Mouse (Mus musculus): ENCODE data around the gene Lyve1. TPM values are rescaled to one million over a fixed set of nuclear protein-coding genes. Genes with fewer than 3 reads are reported as not detected.

Gene Lyve1
- polyA plus RNA-seq, 1 experiment: not detected

GRCm38 (mm10) chr7:110834522-110834921 lies 28.5 kb downstream of the Lyve1 start:
- Histone ChIP-seq H3K4me3 (ENCODE audit: insufficient read depth, poor library complexity, severe bottlenecking) (no peak overlapping the region), H3K79me3 (ENCODE audit: low read depth) (no peaks in the 10 kb centered on the region), H3ac (ENCODE audit: control insufficient read depth, insufficient read length, low read depth) (no peak overlapping the region), H3K27me3 (ENCODE audit: control insufficient read depth, insufficient read depth, insufficient read length) (no peaks in the 10 kb centered on the region), H3K79me2 (ENCODE audit: control insufficient read depth, insufficient read depth) (no peaks in the 10 kb centered on the region), H3K36me3 (ENCODE audit: control insufficient read depth, insufficient read depth) (peaks cover 19% of the 10 kb centered on the region)
- no peak for TF ChIP-seq CEBPB (IDR thresholded peaks at IDR 0.05; ENCODE audit: low read depth)
- no peak for TF ChIP-seq USF1 (IDR thresholded peaks at IDR 0.05; ENCODE audit: low read depth)
- TF ChIP-seq MYOG (IDR thresholded peaks at IDR 0.05; ENCODE audit: control insufficient read depth, extremely low read depth, insufficient read length): no peak
- no peak for TF ChIP-seq CTCF (IDR thresholded peaks at IDR 0.05; ENCODE audit: control insufficient read depth, insufficient read depth, insufficient read length)
- TF ChIP-seq MYOD1 (IDR thresholded peaks at IDR 0.05; ENCODE audit: control insufficient read depth, insufficient read length, low read depth): no peak
- TF ChIP-seq FOSL1 (IDR thresholded peaks at IDR 0.05; ENCODE audit: insufficient read depth, low read length, poor library complexity, severe bottlenecking): no peak
- no peak for TF ChIP-seq MAX (IDR thresholded peaks at IDR 0.05)

DNA sequence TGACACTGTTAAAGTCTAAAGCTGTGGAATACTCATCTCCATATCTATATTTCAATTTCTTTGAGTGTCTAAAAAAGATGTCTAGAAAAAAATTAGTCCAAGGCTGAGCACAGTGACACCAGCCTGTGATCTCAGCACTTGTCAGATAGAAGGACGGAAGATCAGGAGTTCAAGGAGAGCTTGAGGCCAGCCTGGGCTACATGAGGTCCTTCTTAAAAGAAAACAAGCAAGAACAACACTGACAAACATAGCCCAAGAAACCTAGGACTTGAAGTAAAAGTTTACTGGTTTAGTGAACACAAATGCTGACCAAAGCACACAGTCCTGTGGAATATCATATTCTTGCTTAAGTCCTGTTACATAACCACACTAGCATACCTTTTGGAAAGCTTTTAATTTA lies 29.0 kb downstream of the Lyve1 start:
- Histone ChIP-seq H3ac (ENCODE audit: control insufficient read depth, insufficient read length, low read depth) (no peak overlapping the region), H3K27me3 (ENCODE audit: control insufficient read depth, insufficient read depth, insufficient read length) (no peaks in the 10 kb centered on the region)
- TF ChIP-seq USF1 (IDR thresholded peaks at IDR 0.05; ENCODE audit: low read depth): no peak
- no peak for TF ChIP-seq MYOG (IDR thresholded peaks at IDR 0.05; ENCODE audit: control insufficient read depth, extremely low read depth, insufficient read length)
- TF ChIP-seq MAX (IDR thresholded peaks at IDR 0.05): no peak
- no peak for TF ChIP-seq MYOD1 (IDR thresholded peaks at IDR 0.05; ENCODE audit: control insufficient read depth, insufficient read length, low read depth)
- no peak for TF ChIP-seq CTCF (IDR thresholded peaks at IDR 0.05; ENCODE audit: control insufficient read depth, insufficient read depth, insufficient read length)
- TF ChIP-seq FOSL1 (IDR thresholded peaks at IDR 0.05; ENCODE audit: insufficient read depth, low read length, poor library complexity, severe bottlenecking): no peak
- TF ChIP-seq CEBPB (IDR thresholded peaks at IDR 0.05; ENCODE audit: low read depth): no peak

DNA sequence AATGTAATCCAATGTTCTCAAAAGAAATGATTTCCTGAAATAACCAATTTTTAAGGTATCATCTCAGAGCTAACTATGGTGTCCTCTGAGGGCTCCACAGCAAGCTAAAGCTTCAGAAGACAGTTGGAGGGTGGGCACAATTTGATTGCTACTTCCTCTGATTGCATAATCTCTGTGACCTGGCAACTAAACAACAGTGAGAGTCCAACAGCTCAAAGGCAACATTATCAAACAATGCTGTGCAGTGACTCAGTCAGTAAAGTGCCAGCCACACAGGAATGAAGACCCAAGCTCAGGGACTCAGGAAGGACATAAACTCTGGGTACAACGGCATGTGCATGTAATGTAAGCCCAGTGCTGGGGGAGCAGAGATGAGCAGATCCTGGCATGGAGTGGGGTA lies 30.0 kb downstream of the Lyve1 start:
- TF ChIP-seq CTCF (IDR thresholded peaks at IDR 0.05; ENCODE audit: control insufficient read depth, insufficient read depth, insufficient read length) (no peak), CEBPB (IDR thresholded peaks at IDR 0.05; ENCODE audit: low read depth) (peak; percentile 11)
- no peaks in the 10 kb centered on the region for H3K27me3 ChIP-seq (ENCODE audit: control insufficient read depth, insufficient read depth, insufficient read length)
- no peaks in the 10 kb centered on the region for H3K79me2 ChIP-seq (ENCODE audit: control insufficient read depth, insufficient read depth)

More for the DNA sequence above, 29.0 kb downstream of the Lyve1 start:
- H3K79me3 ChIP-seq (ENCODE audit: low read depth): no peaks in the 10 kb centered on the region
- peaks cover 24% of the 10 kb centered on the region for H3K36me3 ChIP-seq (ENCODE audit: control insufficient read depth, insufficient read depth)
- no peaks in the 10 kb centered on the region for H3K79me2 ChIP-seq (ENCODE audit: control insufficient read depth, insufficient read depth)
- no peak overlapping the region for H3K4me3 ChIP-seq (ENCODE audit: insufficient read depth, poor library complexity, severe bottlenecking)

DNA sequence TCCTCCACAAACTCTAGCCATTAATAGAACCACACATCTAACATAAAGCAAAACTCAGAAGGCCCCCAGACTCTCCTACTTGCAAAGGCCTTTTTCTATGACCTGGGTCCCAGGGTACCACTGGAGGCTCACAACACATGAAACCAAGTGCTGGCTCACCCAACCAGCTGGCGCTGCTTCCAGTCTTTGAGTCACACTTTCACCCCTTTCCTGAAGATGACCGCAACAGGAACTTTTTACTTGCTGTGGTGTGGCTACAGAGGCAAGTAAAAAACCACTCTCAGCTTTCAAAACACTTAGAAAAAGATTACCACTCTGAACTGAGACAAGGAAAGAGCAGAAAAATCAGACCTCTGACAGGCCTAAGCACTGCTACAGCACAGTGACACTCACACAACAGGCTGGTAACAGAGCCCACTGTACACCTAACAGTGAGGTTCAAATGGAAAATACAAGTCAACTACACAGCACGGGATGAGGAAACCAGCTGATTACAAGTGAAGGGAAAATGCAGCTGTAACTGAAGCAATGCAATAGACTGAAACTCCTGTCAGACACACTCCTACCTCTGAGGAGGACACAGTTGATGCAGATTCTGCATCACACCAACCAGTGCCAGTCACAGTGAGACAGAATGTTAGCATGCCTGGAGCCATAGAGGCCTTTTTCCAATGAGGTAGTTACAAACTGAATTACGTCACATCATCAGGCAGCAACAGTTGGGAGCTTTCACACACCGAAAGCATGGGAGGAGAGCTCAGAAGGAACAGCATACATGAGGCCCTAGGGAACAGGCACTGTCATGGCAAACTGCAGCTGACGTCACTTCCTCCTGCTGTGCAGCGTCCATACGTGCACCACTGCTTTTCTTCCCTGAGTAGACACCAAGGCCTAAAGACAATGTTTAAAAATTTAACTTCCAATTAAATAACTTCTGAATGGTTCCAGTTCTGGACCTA lies 38.8 kb downstream of the Lyve1 start:
- TF ChIP-seq FOSL1 (IDR thresholded peaks at IDR 0.05; ENCODE audit: insufficient read depth, low read length, poor library complexity, severe bottlenecking) (peak; percentile 9), CTCF (IDR thresholded peaks at IDR 0.05; ENCODE audit: control insufficient read depth, insufficient read depth, insufficient read length) (no peak)
- Histone ChIP-seq H3K27me3 (ENCODE audit: control insufficient read depth, insufficient read depth, insufficient read length) (no peaks in the 10 kb centered on the region), H3ac (ENCODE audit: control insufficient read depth, insufficient read length, low read depth) (no peak overlapping the region), H3K4me3 (ENCODE audit: insufficient read depth, poor library complexity, severe bottlenecking) (no peak overlapping the region), H3K79me2 (ENCODE audit: control insufficient read depth, insufficient read depth) (no peaks in the 10 kb centered on the region), H3K36me3 (ENCODE audit: control insufficient read depth, insufficient read depth) (peaks cover 13% of the 10 kb centered on the region), H3K79me3 (ENCODE audit: low read depth) (no peaks in the 10 kb centered on the region)

More for the DNA sequence above, 30.0 kb downstream of the Lyve1 start:
- Histone ChIP-seq H3K36me3 (ENCODE audit: control insufficient read depth, insufficient read depth) (peaks cover 27% of the 10 kb centered on the region), H3ac (ENCODE audit: control insufficient read depth, insufficient read length, low read depth) (no peak overlapping the region), H3K4me3 (ENCODE audit: insufficient read depth, poor library complexity, severe bottlenecking) (no peak overlapping the region), H3K79me3 (ENCODE audit: low read depth) (no peaks in the 10 kb centered on the region)

GRCm38 (mm10) chr7:110823593-110823992 lies 39.4 kb downstream of the Lyve1 start:
- no peak for TF ChIP-seq CTCF (IDR thresholded peaks at IDR 0.05; ENCODE audit: control insufficient read depth, insufficient read depth, insufficient read length)
- TF ChIP-seq CEBPB (IDR thresholded peaks at IDR 0.05; ENCODE audit: low read depth): peak; percentile 47
- no peaks in the 10 kb centered on the region for H3K79me3 ChIP-seq (ENCODE audit: low read depth)
- peaks cover 8% of the 10 kb centered on the region for H3K36me3 ChIP-seq (ENCODE audit: control insufficient read depth, insufficient read depth)
- H3K79me2 ChIP-seq (ENCODE audit: control insufficient read depth, insufficient read depth): no peaks in the 10 kb centered on the region
- H3ac ChIP-seq (ENCODE audit: control insufficient read depth, insufficient read length, low read depth): no peak overlapping the region
- no peaks in the 10 kb centered on the region for H3K27me3 ChIP-seq (ENCODE audit: control insufficient read depth, insufficient read depth, insufficient read length)
- no peak overlapping the region for H3K4me3 ChIP-seq (ENCODE audit: insufficient read depth, poor library complexity, severe bottlenecking)

GRCm38 (mm10) chr7:110823076-110823475 lies 40.0 kb downstream of the Lyve1 start:
- H3K27me3 ChIP-seq (ENCODE audit: control insufficient read depth, insufficient read depth, insufficient read length): no peaks in the 10 kb centered on the region
- H3K36me3 ChIP-seq (ENCODE audit: control insufficient read depth, insufficient read depth): peaks cover 8% of the 10 kb centered on the region
- H3K79me3 ChIP-seq (ENCODE audit: low read depth): no peaks in the 10 kb centered on the region
- H3ac ChIP-seq (ENCODE audit: control insufficient read depth, insufficient read length, low read depth): no peak overlapping the region
- TF ChIP-seq MYOD1 (IDR thresholded peaks at IDR 0.05; ENCODE audit: control insufficient read depth, insufficient read length, low read depth) (no peak), FOSL1 (IDR thresholded peaks at IDR 0.05; ENCODE audit: insufficient read depth, low read length, poor library complexity, severe bottlenecking) (no peak), MYOG (IDR thresholded peaks at IDR 0.05; ENCODE audit: control insufficient read depth, extremely low read depth, insufficient read length) (no peak), CTCF (IDR thresholded peaks at IDR 0.05; ENCODE audit: control insufficient read depth, insufficient read depth, insufficient read length) (no peak), MAX (IDR thresholded peaks at IDR 0.05) (no peak), CEBPB (IDR thresholded peaks at IDR 0.05; ENCODE audit: low read depth) (no peak), USF1 (IDR thresholded peaks at IDR 0.05; ENCODE audit: low read depth) (no peak)
- no peaks in the 10 kb centered on the region for H3K79me2 ChIP-seq (ENCODE audit: control insufficient read depth, insufficient read depth)
- no peak overlapping the region for H3K4me3 ChIP-seq (ENCODE audit: insufficient read depth, poor library complexity, severe bottlenecking)
